Mouse (Mus musculus): ENCODE results near the gene Usp53. TPM values are rescaled to one million over a fixed set of nuclear protein-coding genes. Genes with fewer than 3 reads are reported as not detected.

Usp53 gene
- total RNA-seq, 2 experiments from 2014 or later = 10.2 to 10.6 TPM

DNA sequence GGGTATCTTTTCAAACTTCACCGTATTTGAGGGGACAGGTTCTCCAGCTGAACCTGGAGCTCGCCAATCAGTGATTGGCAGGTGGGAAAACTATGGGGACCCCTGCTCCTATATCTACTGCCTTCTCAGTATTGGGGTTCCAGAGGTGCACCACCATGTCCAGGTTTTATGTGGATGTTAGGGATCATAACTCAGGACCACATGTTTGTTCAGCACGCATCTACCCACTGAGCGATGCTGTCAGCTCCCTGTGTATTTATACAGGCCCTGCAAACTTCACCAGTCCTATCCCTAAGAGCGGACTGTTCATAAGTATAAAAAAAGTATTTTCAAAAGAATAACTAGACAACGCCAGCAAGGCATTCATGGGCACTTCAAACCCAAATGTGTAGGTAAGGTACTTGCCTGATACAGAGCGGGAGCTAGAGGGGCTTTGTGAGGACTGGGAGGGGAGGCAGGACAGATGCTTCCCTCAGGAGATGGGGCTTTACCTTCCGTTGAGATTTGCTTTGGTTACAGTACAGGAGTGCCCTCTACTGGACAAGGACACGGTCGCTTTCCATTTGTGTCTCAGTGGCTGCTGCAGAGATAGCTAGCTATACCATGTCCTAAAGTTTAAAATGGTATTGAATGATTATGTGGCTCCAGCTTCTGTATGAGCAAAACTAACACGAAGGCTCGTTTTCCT lies 80.4 kb downstream of the Usp53 start:
- DNase-seq = peak; percentile 25
- intact Hi-C loops (cut with DNase I; ENCODE audit: low total_unique reads) = loop anchor here (5.0 kb wide), 1 partner anchor 257 kb away; no protein-coding TSS in a partner anchor

- intact Hi-C loops (cut with DNase I; ENCODE audit: low total_unique reads) = no loop called here
- DNase-seq = no peak
Measured at GRCm38 (mm10) chr3:122898254-122898653, 86.1 kb downstream of the Usp53 start.

DNA sequence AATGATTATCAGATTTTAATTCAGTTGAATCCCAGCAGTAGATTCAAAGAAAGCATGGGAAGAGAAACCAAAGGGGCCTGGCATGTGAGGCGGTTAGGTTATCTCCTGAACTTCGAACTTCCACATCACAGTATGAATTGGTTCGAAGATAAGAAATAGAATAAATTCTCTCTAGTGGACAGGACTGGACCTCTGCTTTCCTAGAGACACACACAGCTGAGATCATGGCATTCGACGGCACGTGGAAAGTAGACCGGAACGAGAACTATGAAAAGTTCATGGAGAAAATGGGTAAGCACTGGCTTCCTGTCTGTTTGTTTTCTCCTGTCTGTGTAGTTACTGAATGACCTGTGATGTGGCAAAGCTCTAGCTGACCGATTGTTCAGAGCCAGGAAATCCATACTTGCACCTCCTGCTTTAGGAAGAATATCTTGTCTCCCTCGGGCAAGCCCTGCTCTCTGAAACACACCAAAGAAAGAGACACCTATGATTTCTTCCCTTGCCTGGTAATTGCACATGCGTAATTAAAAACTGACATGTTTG lies 89.0 kb downstream of the Usp53 start:
- no peak for DNase-seq
- intact Hi-C loops (cut with DNase I; ENCODE audit: low total_unique reads) = no loop called here

DNA sequence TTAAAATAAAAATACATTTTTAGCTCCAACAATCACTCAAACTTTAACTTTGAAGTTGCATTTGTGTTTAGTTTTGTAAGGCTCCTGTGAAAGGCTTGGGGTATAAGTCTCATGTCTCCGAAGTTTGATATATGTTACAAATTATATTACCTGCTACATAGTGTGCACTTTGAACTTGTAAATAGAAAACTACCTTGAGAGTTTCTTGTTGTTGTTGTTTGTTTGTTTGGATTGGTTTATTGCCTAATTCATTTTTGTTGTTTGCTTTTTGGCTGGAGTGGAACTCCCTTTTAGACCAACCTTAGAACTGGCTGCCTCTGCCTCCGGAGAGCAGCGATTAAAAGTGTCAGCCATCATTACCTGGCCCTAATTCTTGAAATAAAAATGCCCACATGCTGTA lies 89.5 kb downstream of the Usp53 start, which contains the start of gene Fabp2:
Fabp2 (plus strand) TSS at position 301 of the 400 bp plus-strand sequence.
- no peak for DNase-seq
- intact Hi-C loops (cut with DNase I; ENCODE audit: low total_unique reads) = no loop called here

DNA sequence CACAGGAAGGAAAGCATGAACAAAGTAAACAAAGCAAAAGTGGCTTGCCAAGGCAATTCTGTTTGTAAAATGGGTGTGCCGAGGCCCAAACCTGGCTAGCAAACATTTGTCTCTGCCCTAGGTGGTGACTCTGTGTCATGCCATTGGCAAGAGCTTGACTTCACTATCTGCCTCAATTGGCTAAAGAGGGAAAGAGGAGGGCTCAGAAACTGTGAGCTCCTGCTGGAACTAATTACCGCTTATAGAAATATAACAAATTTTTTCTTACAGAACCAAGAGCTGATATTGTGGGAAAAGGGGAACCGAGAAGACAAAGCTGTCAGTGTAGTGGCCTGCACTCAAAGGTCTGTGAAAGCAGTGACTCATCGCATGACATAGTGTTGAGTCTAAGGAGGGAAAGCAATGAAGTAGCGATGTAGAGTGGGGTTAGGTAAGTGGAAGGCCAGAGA lies 95.9 kb downstream of the Usp53 start:
- intact Hi-C loops (cut with DNase I; ENCODE audit: low total_unique reads) = no loop called here
- no peak for DNase-seq

- intact Hi-C loops (cut with DNase I; ENCODE audit: low total_unique reads) = no loop called here
- DNase-seq = no peak
Measured at GRCm38 (mm10) chr3:122887505-122888301, 96.6 kb downstream of the Usp53 start.

Small RNA genes lying within 50 kb of the gene (microRNA-seq; reads per million reads assigned to microRNA genes)
- gene Gm22066 = 0 reads per million in 2 experiments

Other genes with a start within 250 kb of the Usp53 start
- not detected for gene Fabp2, start 89.4 kb downstream of the Usp53 start, total RNA-seq (2021)
- not detected for gene Gm10959, start 65.2 kb downstream of the Usp53 start, total RNA-seq (2021)
- 10 to 100 TPM; 22.0 to 23.0 TPM for gene 1810037I17Rik, start 60.3 kb downstream of the Usp53 start, total RNA-seq (2021)
- gene Myoz2, start 50.5 kb upstream of the Usp53 start, total RNA-seq (2021) = 100 to 1,000 TPM; 340 to 373 TPM

Measured in gastrocnemius, postnatal 14 days (tissue).